Mouse (Mus musculus) midbrain, postnatal 0 days (tissue): Measurements from ENCODE around the gene Ptprm. TPM values are rescaled to one million over a fixed set of nuclear protein-coding genes. Genes with fewer than 3 reads are reported as not detected.

Experiments
- ATAC-seq: fragments of 200-750 bp; cut with Nextera tagmentation; 2 replicates; pipeline ENCODE4 v1.8.0; 2017; ENCODE audit warnings: moderate number of reproducible peaks, mild to moderate bottlenecking, moderate TSS enrichment, moderate library complexity; ENCODE audit not compliant: low FRiP score
- DNase-seq: peaks from one replicate; pipeline ENCODE4 v3.0.0-alpha.2; 2015; ENCODE audit warnings: low spot score
- H3K27ac ChIP-seq: fragments of 300-500 bp; sonication (generic); 2 replicates; pipeline ENCODE4 v1.5.1; 2014; ENCODE audit warnings: low read depth, mild to moderate bottlenecking, low read length, mixed read lengths
- H3K27me3 ChIP-seq: fragments of 300-500 bp; sonication (generic); 2 replicates; pipeline ENCODE4 v1.6.1; 2014; ENCODE audit warnings: low read length, control low read depth, mixed read lengths; ENCODE audit not compliant: insufficient read depth
- H3K36me3 ChIP-seq: fragments of 300-500 bp; sonication (generic); 2 replicates; pipeline ENCODE4 v1.6.1; 2014; ENCODE audit warnings: low read length, control low read depth, mixed read lengths; ENCODE audit not compliant: insufficient read depth
- H3K4me1 ChIP-seq: fragments of 300-500 bp; sonication (generic); 2 replicates; pipeline ENCODE4 v1.6.1; 2014; ENCODE audit warnings: mild to moderate bottlenecking, control low read depth, antibody characterized with exemption, low read length, mixed read lengths; ENCODE audit not compliant: insufficient read depth
- H3K4me2 ChIP-seq: fragments of 300-500 bp; sonication (generic); 2 replicates; pipeline ENCODE4 v1.6.1; 2014; ENCODE audit warnings: low read depth, mild to moderate bottlenecking, low read length, mixed read lengths; ENCODE audit not compliant: poor library complexity, severe bottlenecking
- H3K4me3 ChIP-seq: fragments of 300-500 bp; sonication (generic); 2 replicates; pipeline ENCODE4 v1.5.1; 2014; ENCODE audit warnings: low read depth, mild to moderate bottlenecking, low read length, moderate library complexity
- H3K9ac ChIP-seq: fragments of 300-500 bp; sonication (generic); replicated peaks from 2 replicates; pipeline ENCODE4 v1.6.1; 2014; ENCODE audit warnings: mild to moderate bottlenecking, low read length, moderate library complexity, mixed read lengths; ENCODE audit not compliant: poor library complexity, severe bottlenecking
- H3K9me3 ChIP-seq: fragments of 300-500 bp; sonication (generic); 2 replicates; pipeline ENCODE4 v1.6.1; 2016; ENCODE audit warnings: low read length, control low read depth
- CTCF ChIP-seq: IDR thresholded peaks from 2 replicates; pipeline ENCODE4 v1.5.1; 2016; ENCODE audit warnings: antibody characterized with exemption, mild to moderate bottlenecking
- WGBS: fragments of 180-500 bp; shearing (Covaris S2); extraction: QIAGEN DNeasy Blood & Tissue Kit; methylation state at CpG from one replicate; pipeline ENCODE4 v1.1.7; 2014; 5-methylcytosine and 5-hydroxymethylcytosine counted together
- polyA plus RNA-seq: library from polyadenylated mRNA; unstranded; fragments of >200 nt; fragmentation: Nextera tagmentation; extraction: Ambion mirVana; gene quantifications from 2 replicates; pipeline ENCODE4 v1.2.1, GENCODE M21; 2015
- total RNA-seq: library from RNA; depleted of rRNA; stranded (reverse); fragments of >200 nt; gene quantifications from 2 replicates; pipeline ENCODE4 v1.2.3, GENCODE M21; 2014

Ptprm gene
- total and polyA plus RNA-seq, 2 experiments from 2014 or later = 18.3 to 43.5 TPM

DNA sequence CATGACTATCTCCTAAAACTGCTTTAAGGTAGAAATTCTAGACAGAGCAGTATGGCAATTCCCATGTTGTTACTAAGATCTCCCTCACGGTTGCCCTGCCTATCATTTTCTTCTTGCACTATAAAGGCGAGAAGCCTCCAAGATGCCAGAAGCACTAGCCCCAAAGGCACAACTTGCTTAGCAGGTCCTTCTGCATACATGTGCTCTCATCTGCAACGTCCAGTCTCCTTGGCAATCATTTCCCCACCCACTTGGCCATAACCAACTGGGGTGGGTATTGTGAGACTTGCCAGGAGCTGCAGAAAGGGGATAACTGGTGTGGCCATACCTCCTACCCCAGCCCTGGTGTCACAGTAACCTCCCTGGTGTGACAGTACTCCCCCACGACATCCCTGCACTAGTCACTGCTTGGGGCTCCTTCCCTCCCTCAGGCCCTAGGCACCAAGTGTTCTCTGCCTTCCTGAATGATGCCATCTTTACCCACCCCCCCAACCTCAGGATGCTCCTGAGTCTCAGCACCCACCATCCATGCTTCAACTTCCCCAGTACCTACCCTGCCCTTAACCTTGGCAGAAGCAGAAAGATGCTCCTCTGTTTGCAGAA is 108.9 kb downstream of the Ptprm start:
- Histone ChIP-seq H3K4me1 (peaks cover 6% of the 10 kb centered on the region; the same call in 1 of the 2 replicates), H3K4me3 (no peak overlapping the region), H3K9me3 (no peaks in the 10 kb centered on the region), H3K27ac (no peak overlapping the region), H3K27me3 (no peaks in the 10 kb centered on the region), H3K4me2 (no peak overlapping the region), H3K9ac (no peak overlapping the region), H3K36me3 (no peaks in the 10 kb centered on the region)
- DNase-seq (no peak), ATAC-seq (no peak)
- 80% methylated on average over 4 of the region's 4 CpGs for WGBS
- TF ChIP-seq CTCF = no peak

DNA sequence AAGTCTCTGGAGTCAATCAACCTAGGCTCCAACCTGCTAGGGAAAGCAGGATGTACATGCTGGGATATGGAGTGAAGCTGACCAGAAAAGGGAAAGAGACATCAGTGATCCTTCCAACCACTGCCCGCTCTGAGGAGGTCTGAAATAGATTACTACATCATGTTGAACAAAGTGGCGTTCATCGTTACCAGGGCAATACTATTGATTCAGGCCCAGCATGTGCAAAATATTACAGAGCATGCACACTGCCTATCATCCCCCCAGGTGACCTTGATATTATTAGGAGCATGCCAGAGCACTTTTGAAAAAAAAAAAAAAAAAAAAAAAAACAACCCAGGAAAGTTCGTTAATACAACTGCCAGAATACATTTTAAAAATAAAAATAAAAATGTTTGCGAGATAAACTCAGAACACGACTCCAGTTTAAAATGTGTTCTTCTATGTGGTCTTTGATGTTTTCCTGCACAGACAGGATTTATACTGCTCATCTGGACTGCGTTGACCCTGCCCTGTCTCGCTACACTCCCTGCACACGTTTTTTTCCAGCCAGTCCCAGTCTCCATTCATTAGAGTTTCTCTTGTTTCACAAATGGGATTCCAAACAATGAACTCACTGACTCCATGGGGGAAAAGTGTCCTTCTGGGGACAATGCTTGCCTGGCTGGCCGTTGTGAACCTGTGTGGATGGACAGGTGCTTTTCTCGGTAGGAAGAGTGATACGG is 111.3 kb downstream of the Ptprm start:
- ATAC-seq = no peak

DNA sequence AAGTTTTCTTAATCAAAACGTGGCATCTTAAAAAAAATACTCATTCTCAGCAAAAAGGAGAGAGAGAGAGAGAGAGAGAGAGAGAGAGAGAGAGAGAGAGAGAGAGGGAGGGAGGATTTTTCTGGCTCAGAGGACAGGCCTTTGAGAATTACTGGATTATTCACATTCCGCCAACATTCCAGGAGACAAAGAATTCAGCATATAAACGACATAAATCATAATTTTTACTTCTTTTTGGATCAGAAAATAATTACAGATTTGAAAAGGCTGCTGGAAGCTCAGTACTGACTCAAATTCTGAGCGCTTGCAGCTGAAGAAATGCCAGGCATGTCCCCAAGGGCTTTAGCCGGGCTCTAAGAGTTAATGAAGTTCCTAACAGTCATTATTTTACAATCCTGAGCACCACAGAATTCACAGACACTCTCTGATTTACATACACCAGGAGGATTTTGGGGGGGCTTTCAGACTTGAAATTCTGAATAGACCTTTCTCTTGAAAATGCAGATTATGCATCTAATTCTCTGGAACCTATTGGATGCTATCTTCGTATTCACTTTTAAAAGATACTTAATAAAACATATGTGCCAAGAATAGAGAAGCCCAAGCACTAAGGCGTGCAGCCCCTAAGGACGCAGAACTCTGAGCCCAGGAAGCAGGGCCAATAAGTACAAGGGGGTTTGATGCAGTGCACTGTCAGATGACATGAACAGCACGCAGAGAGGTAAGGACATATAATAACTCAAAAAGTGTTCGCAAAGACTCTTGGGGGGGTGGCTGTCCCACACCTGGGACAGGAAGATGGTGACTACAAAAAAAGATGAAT is 112.1 kb downstream of the Ptprm start:
- DNase-seq = no peak
- Histone ChIP-seq H3K9me3 (no peaks in the 10 kb centered on the region), H3K4me3 (no peak overlapping the region), H3K9ac (no peak overlapping the region), H3K27me3 (no peaks in the 10 kb centered on the region), H3K4me1 (peaks cover 6% of the 10 kb centered on the region; the same call in 1 of the 2 replicates), H3K27ac (no peak overlapping the region), H3K4me2 (no peak overlapping the region), H3K36me3 (no peaks in the 10 kb centered on the region)
- no peak for TF ChIP-seq CTCF
- WGBS = 41% methylated on average over 10 of the region's 10 CpGs
- no peak for ATAC-seq

More for the DNA sequence above, 111.3 kb downstream of the Ptprm start:
- Histone ChIP-seq H3K4me1 (peaks cover 6% of the 10 kb centered on the region; the same call in 1 of the 2 replicates), H3K4me3 (no peak overlapping the region), H3K9me3 (no peaks in the 10 kb centered on the region), H3K27ac (no peak overlapping the region), H3K36me3 (no peaks in the 10 kb centered on the region), H3K27me3 (no peaks in the 10 kb centered on the region), H3K4me2 (no peak overlapping the region), H3K9ac (no peak overlapping the region)
- no peak for TF ChIP-seq CTCF
- 49% methylated on average over 12 of the region's 12 CpGs for WGBS
- no peak for DNase-seq

DNA sequence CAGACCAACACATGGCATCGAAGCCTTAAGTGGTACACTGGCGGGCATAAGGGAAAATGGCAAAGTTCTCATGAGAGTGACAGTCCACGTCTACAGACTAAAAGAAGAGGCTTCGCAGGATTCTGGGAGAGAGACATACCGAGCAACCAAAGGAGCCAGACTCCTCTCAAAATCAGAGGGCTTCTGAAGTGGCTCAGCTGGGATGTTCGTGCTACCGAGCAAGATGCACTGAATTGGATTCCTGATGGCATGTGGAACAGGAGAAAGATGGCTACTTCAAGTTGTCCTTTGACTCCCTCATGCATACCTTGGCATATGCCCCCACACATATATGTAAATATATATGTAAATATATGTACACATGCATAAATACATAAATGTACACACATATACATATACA is 115.4 kb downstream of the Ptprm start:
- Histone ChIP-seq H3K27me3 (no peaks in the 10 kb centered on the region), H3K36me3 (no peaks in the 10 kb centered on the region), H3K4me1 (0 out of 2 replicates have a peak, but pooled peaks cover 4% of the 10 kb centered on the region), H3K27ac (no peak overlapping the region), H3K4me3 (no peak overlapping the region), H3K9ac (no peak overlapping the region), H3K4me2 (no peak overlapping the region), H3K9me3 (no peaks in the 10 kb centered on the region)
- ATAC-seq (no peak), DNase-seq (no peak)
- no peak for TF ChIP-seq CTCF
- 94% methylated on average over 7 of the region's 7 CpGs for WGBS

DNA sequence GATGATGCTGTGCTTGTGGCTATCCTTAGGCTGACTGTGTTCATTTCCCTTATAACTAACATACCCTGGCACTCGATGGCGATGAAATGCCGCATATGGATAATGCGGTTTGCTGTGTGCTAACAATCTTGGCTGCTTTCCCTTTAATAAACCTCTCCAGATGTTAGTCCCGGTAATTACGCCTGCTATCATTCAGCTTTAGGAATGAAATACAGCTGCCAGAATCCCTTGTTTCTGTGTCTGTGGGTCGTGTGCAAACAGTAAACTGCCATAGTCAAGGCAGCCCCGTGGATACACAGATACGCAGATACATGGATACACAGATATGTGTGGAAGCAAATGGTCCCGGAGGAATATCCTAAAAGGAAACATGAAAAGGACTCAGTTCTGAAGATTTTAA is 116.8 kb downstream of the Ptprm start:
- Histone ChIP-seq H3K4me3 (no peak overlapping the region), H3K27ac (no peak overlapping the region), H3K4me1 (no peaks in the 10 kb centered on the region), H3K36me3 (no peaks in the 10 kb centered on the region), H3K9ac (no peak overlapping the region), H3K27me3 (no peaks in the 10 kb centered on the region), H3K9me3 (no peaks in the 10 kb centered on the region), H3K4me2 (no peak overlapping the region)
- ATAC-seq (no peak), DNase-seq (peak; percentile 31)
- WGBS = 82% methylated on average over 10 of the region's 10 CpGs
- TF ChIP-seq CTCF = no peak
